Mouse (Mus musculus): Measurements from ENCODE around the gene Gpatch8. TPM values are rescaled to one million over a fixed set of nuclear protein-coding genes. Genes with fewer than 3 reads are reported as not detected.
"Not testable (repeated sequence)": the region's sequence is repeated elsewhere in the genome, so short reads cannot be mapped to it uniquely, and the experiment has no call there.

Gene Gpatch8
- polyA plus RNA-seq, 1 experiment from 2014 or later, result 25.1 TPM

GRCm38 (mm10) chr11:102555400-102556030 is 677 bp downstream of the Gpatch8 start:
- DNase-seq (ENCODE audit: low spot score) (no peak), ATAC-seq (replicated peaks; ENCODE audit: low FRiP score, low read depth) (peak; percentile 15; the same call in 1 of the 2 replicates)
- Histone ChIP-seq H3K27me3 (ENCODE audit: insufficient read depth, low read length) (no peaks in the 10 kb centered on the region), H3K9me3 (replicated peaks; ENCODE audit: low read length) (no peaks in the 10 kb centered on the region), H3K36me3 (ENCODE audit: insufficient read depth, low read length) (no peaks in the 10 kb centered on the region), H3K4me1 (replicated peaks; ENCODE audit: insufficient read depth, low read length) (0 out of 2 replicates have a peak, but pooled peaks cover 8% of the 10 kb centered on the region), H3K27ac (peak overlapping the region; percentile 92), H3K9ac (ENCODE audit: low read depth, low read length) (peak overlapping the region; percentile 78), H3K4me3 (replicated peaks; ENCODE audit: low read depth, low read length) (peak overlapping the region; percentile 78), H3K4me2 (ENCODE audit: low read length) (peak overlapping the region; percentile 67)
- under 1% methylated on average over 36 of the region's 39 CpGs for WGBS
- no peak for TF ChIP-seq CTCF (IDR thresholded peaks at IDR 0.05; ENCODE audit: low read depth)

- DNase-seq (ENCODE audit: low spot score) (no peak), ATAC-seq (replicated peaks; ENCODE audit: low FRiP score, low read depth) (no peak)
- no peaks in the 10 kb centered on the region for H3K27me3 ChIP-seq (ENCODE audit: insufficient read depth, low read length)
- no peaks in the 10 kb centered on the region for H3K9me3 ChIP-seq (replicated peaks; ENCODE audit: low read length)
- TF ChIP-seq CTCF (IDR thresholded peaks at IDR 0.05; ENCODE audit: low read depth), result 0 out of 2 replicates have a peak, but pooled peaks have one; percentile 7
- no peak overlapping the region for H3K4me3 ChIP-seq (replicated peaks; ENCODE audit: low read depth, low read length)
- H3K27ac ChIP-seq, result no peak overlapping the region
- WGBS, result 94% methylated on average over 3 of the region's 3 CpGs
- H3K36me3 ChIP-seq (ENCODE audit: insufficient read depth, low read length), result no peaks in the 10 kb centered on the region
- H3K4me1 ChIP-seq (replicated peaks; ENCODE audit: insufficient read depth, low read length), result 0 out of 2 replicates have a peak, but pooled peaks cover 8% of the 10 kb centered on the region
- no peak overlapping the region for H3K4me2 ChIP-seq (ENCODE audit: low read length)
- no peak overlapping the region for H3K9ac ChIP-seq (ENCODE audit: low read depth, low read length)
Measured at GRCm38 (mm10) chr11:102552051-102552450, 4.1 kb downstream of the Gpatch8 start.

- 0 out of 2 replicates have a peak, but pooled peaks cover 8% of the 10 kb centered on the region for H3K4me1 ChIP-seq (replicated peaks; ENCODE audit: insufficient read depth, low read length)
- H3K4me2 ChIP-seq (ENCODE audit: low read length), result no peak overlapping the region
- no peaks in the 10 kb centered on the region for H3K36me3 ChIP-seq (ENCODE audit: insufficient read depth, low read length)
- no peaks in the 10 kb centered on the region for H3K9me3 ChIP-seq (replicated peaks; ENCODE audit: low read length)
- no peak overlapping the region for H3K9ac ChIP-seq (ENCODE audit: low read depth, low read length)
- ATAC-seq (replicated peaks; ENCODE audit: low FRiP score, low read depth), result no peak
- H3K27ac ChIP-seq, result no peak overlapping the region
- H3K27me3 ChIP-seq (ENCODE audit: insufficient read depth, low read length), result no peaks in the 10 kb centered on the region
- H3K4me3 ChIP-seq (replicated peaks; ENCODE audit: low read depth, low read length), result no peak overlapping the region
- DNase-seq (ENCODE audit: low spot score), result no peak
- TF ChIP-seq CTCF (IDR thresholded peaks at IDR 0.05; ENCODE audit: low read depth), result no peak
Measured at GRCm38 (mm10) chr11:102551176-102551575, 5.0 kb downstream of the Gpatch8 start.

GRCm38 (mm10) chr11:102541471-102541870 is 14.7 kb downstream of the Gpatch8 start:
- Histone ChIP-seq H3K4me3 (replicated peaks; ENCODE audit: low read depth, low read length) (no peak overlapping the region), H3K9me3 (replicated peaks; ENCODE audit: low read length) (no peaks in the 10 kb centered on the region), H3K27me3 (ENCODE audit: insufficient read depth, low read length) (no peaks in the 10 kb centered on the region), H3K4me1 (replicated peaks; ENCODE audit: insufficient read depth, low read length) (no peaks in the 10 kb centered on the region), H3K36me3 (ENCODE audit: insufficient read depth, low read length) (no peaks in the 10 kb centered on the region; the same call in 1 of the 2 replicates), H3K27ac (no peak overlapping the region), H3K4me2 (ENCODE audit: low read length) (no peak overlapping the region), H3K9ac (ENCODE audit: low read depth, low read length) (no peak overlapping the region)
- DNase-seq (ENCODE audit: low spot score), result no peak
- ATAC-seq (replicated peaks; ENCODE audit: low FRiP score, low read depth), result no peak
- TF ChIP-seq CTCF (IDR thresholded peaks at IDR 0.05; ENCODE audit: low read depth), result no peak
- 85% methylated on average over 5 of the region's 5 CpGs for WGBS

GRCm38 (mm10) chr11:102540286-102540685 is 15.9 kb downstream of the Gpatch8 start:
- H3K4me1 ChIP-seq (replicated peaks; ENCODE audit: insufficient read depth, low read length); H3K4me3 ChIP-seq (replicated peaks; ENCODE audit: low read depth, low read length); H3K36me3 ChIP-seq (ENCODE audit: insufficient read depth, low read length); H3K27ac ChIP-seq; H3K9me3 ChIP-seq (replicated peaks; ENCODE audit: low read length); H3K4me2 ChIP-seq (ENCODE audit: low read length); DNase-seq (ENCODE audit: low spot score); H3K27me3 ChIP-seq (ENCODE audit: insufficient read depth, low read length); ATAC-seq (replicated peaks; ENCODE audit: low FRiP score, low read depth); H3K9ac ChIP-seq (ENCODE audit: low read depth, low read length): not testable (repeated sequence)

- no peaks in the 10 kb centered on the region for H3K4me1 ChIP-seq (replicated peaks; ENCODE audit: insufficient read depth, low read length)
- H3K27me3 ChIP-seq (ENCODE audit: insufficient read depth, low read length), result no peaks in the 10 kb centered on the region
- no peak overlapping the region for H3K9ac ChIP-seq (ENCODE audit: low read depth, low read length)
- no peak overlapping the region for H3K4me2 ChIP-seq (ENCODE audit: low read length)
- H3K36me3 ChIP-seq (ENCODE audit: insufficient read depth, low read length), result no peaks in the 10 kb centered on the region; the same call in 1 of the 2 replicates
- no peak for DNase-seq (ENCODE audit: low spot score)
- no peak overlapping the region for H3K4me3 ChIP-seq (replicated peaks; ENCODE audit: low read depth, low read length)
- no peak for TF ChIP-seq CTCF (IDR thresholded peaks at IDR 0.05; ENCODE audit: low read depth)
- H3K27ac ChIP-seq, result no peak overlapping the region
- 72% methylated on average over 1 of the region's 1 CpGs for WGBS
- H3K9me3 ChIP-seq (replicated peaks; ENCODE audit: low read length), result no peaks in the 10 kb centered on the region
- no peak for ATAC-seq (replicated peaks; ENCODE audit: low FRiP score, low read depth)
Measured at GRCm38 (mm10) chr11:102539690-102540089, 16.5 kb downstream of the Gpatch8 start.

GRCm38 (mm10) chr11:102536210-102536609 is 20.0 kb downstream of the Gpatch8 start:
- H3K4me2 ChIP-seq (ENCODE audit: low read length), result no peak overlapping the region
- DNase-seq (ENCODE audit: low spot score), result no peak
- ATAC-seq (replicated peaks; ENCODE audit: low FRiP score, low read depth), result no peak
- no peaks in the 10 kb centered on the region for H3K4me1 ChIP-seq (replicated peaks; ENCODE audit: insufficient read depth, low read length)
- H3K9me3 ChIP-seq (replicated peaks; ENCODE audit: low read length), result no peaks in the 10 kb centered on the region
- no peaks in the 10 kb centered on the region for H3K27me3 ChIP-seq (ENCODE audit: insufficient read depth, low read length)
- TF ChIP-seq CTCF (IDR thresholded peaks at IDR 0.05; ENCODE audit: low read depth), result no peak
- 58% methylated on average over 3 of the region's 3 CpGs for WGBS
- H3K4me3 ChIP-seq (replicated peaks; ENCODE audit: low read depth, low read length), result no peak overlapping the region
- no peak overlapping the region for H3K27ac ChIP-seq
- H3K9ac ChIP-seq (ENCODE audit: low read depth, low read length), result no peak overlapping the region
- no peaks in the 10 kb centered on the region; the same call in 1 of the 2 replicates for H3K36me3 ChIP-seq (ENCODE audit: insufficient read depth, low read length)

Data from kidney, postnatal 0 days (tissue).